Mouse (Mus musculus) myocyte (in vitro differentiated cells): ENCODE data around the gene Sall1. TPM values are rescaled to one million over a fixed set of nuclear protein-coding genes. Genes with fewer than 3 reads are reported as not detected.

Source experiments
- H3K27me3 ChIP-seq: one replicate; pipeline ENCODE4 v1.6.1; 2011; ENCODE audit not compliant: control insufficient read depth, insufficient read depth, insufficient read length
- H3K36me3 ChIP-seq: one replicate; pipeline ENCODE4 v1.6.1; 2011; ENCODE audit not compliant: control insufficient read depth, insufficient read depth
- H3K4me2 ChIP-seq: one replicate; pipeline ENCODE4 v1.6.1; 2011; ENCODE audit warnings: low read depth, control low read depth
- H3K4me3 ChIP-seq: one replicate; pipeline ENCODE4 v1.5.1; 2011; ENCODE audit warnings: mild to moderate bottlenecking, control low read depth, moderate library complexity
- H3K79me2 ChIP-seq: one replicate; pipeline ENCODE4 v1.6.1; 2011; ENCODE audit not compliant: control insufficient read depth, insufficient read depth
- H3ac ChIP-seq: one replicate; pipeline ENCODE4 v1.6.1; 2011; ENCODE audit not compliant: control insufficient read depth, insufficient read length
- CEBPB ChIP-seq: IDR thresholded peaks from 2 replicates; pipeline ENCODE4 v1.6.1; 2011; ENCODE audit warnings: mild to moderate bottlenecking, moderate library complexity; ENCODE audit not compliant: poor library complexity, insufficient read depth, severe bottlenecking
- E2F4 ChIP-seq: IDR thresholded peaks from one replicate; pipeline ENCODE4 v1.6.1; 2011; ENCODE audit warnings: mild to moderate bottlenecking, control low read depth, moderate library complexity; ENCODE audit not compliant: insufficient read depth
- MAX ChIP-seq: IDR thresholded peaks from one replicate; pipeline ENCODE4 v1.6.1; 2011; ENCODE audit warnings: low read depth, mild to moderate bottlenecking, control low read depth
- MYOD1 ChIP-seq, 3 experiments: IDR thresholded peaks; one replicate each; pipeline ENCODE4 v1.6.1; 2011; ENCODE audit warnings: control low read depth in 2 of 3, low read depth in 2 of 3, mild to moderate bottlenecking in 2 of 3, moderate library complexity in 1 of 3; ENCODE audit not compliant: insufficient read length in 2 of 3, control insufficient read depth in 1 of 3
- MYOG ChIP-seq, 3 experiments: IDR thresholded peaks; one replicate each; pipeline ENCODE4 v1.6.1; 2011; ENCODE audit warnings: control low read depth in 2 of 3, low read depth in 2 of 3, mild to moderate bottlenecking in 2 of 3; ENCODE audit not compliant: insufficient read length in 2 of 3, control insufficient read depth in 1 of 3, insufficient read depth in 1 of 3
- POLR2A ChIP-seq: IDR thresholded peaks from one replicate; pipeline ENCODE4 v1.6.1; 2011; ENCODE audit warnings: low read depth, mild to moderate bottlenecking, control low read depth, moderate library complexity; ENCODE audit not compliant: insufficient read length
- POLR2AphosphoS2 ChIP-seq: IDR thresholded peaks from one replicate; pipeline ENCODE4 v1.6.1; 2011; ENCODE audit warnings: low read depth, control low read depth; ENCODE audit not compliant: insufficient read length
- SRF ChIP-seq: IDR thresholded peaks from one replicate; pipeline ENCODE4 v1.6.1; 2011; ENCODE audit warnings: low read depth; ENCODE audit not compliant: control insufficient read depth, insufficient read length
- TCF12 ChIP-seq: IDR thresholded peaks from one replicate; pipeline ENCODE4 v1.6.1; 2011; ENCODE audit warnings: mild to moderate bottlenecking, control low read depth; ENCODE audit not compliant: poor library complexity, insufficient read depth, severe bottlenecking
- TCF3 ChIP-seq: IDR thresholded peaks from one replicate; pipeline ENCODE4 v1.6.1; 2011; ENCODE audit warnings: low read depth, control low read depth; ENCODE audit not compliant: insufficient read length
- USF1 ChIP-seq: IDR thresholded peaks from one replicate; pipeline ENCODE4 v1.6.1; 2011; ENCODE audit warnings: low read depth, mild to moderate bottlenecking, control low read depth, moderate library complexity
- polyA plus RNA-seq: library from polyadenylated mRNA; unstranded; fragments of >200 nt; fragmentation: generic; extraction: Trizol; gene quantifications from one replicate; pipeline ENCODE4 v1.2.1, GENCODE M21; 2012; ENCODE audit warnings: missing spikeins

Sall1 gene
- polyA plus RNA-seq, 1 experiment: not detected

- no peak overlapping the region for H3K4me3 ChIP-seq
Observed at GRCm38 (mm10) chr8:89017891-89018290, 26.1 kb downstream of the Sall1 start.

DNA sequence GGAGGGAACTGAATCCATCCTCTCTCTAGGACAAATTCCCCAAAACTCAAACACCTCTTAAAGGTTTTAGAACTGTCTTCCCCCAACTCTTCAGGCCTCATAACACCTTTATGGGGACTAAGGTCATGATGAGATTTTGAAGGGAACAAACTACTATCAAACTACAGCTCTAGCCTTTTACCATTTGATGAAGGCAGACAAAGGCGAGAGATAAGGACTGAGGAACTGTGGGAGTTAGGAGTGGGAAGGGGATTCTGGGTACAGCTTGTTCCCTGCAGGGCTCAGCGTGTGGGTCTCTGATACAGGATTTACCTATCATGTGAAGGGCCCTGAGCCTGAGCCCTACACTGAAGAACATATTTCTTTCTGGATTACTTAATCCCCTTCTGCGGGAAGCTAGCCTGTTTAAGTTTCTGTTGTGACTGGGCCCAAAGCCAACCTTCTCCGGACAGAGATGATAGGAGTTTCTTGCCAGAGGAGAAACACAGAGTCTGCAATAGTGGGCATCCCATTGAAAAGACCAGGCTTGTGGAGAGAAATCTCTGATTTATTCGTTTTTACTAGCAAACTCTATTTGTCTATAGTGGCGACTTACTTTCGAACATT, 27.4 kb downstream of the Sall1 start:
- Histone ChIP-seq H3K79me2 (no peaks in the 10 kb centered on the region), H3K36me3 (no peaks in the 10 kb centered on the region), H3K27me3 (no peaks in the 10 kb centered on the region), H3ac (no peak overlapping the region), H3K4me3 (no peak overlapping the region), H3K4me2 (no peak overlapping the region)
- TF ChIP-seq MYOG (IDR thresholded peaks at IDR 0.05; ENCODE audit: control insufficient read depth in 1 of 3, insufficient read depth in 1 of 3, insufficient read length in 2 of 3, low read depth in 2 of 3): no peak
- TF ChIP-seq SRF: no peak
- no peak for TF ChIP-seq POLR2AphosphoS2
- no peak for TF ChIP-seq E2F4
- TF ChIP-seq MAX: no peak
- no peak for TF ChIP-seq TCF3
- TF ChIP-seq TCF12: no peak
- TF ChIP-seq MYOD1 (IDR thresholded peaks at IDR 0.05; ENCODE audit: control insufficient read depth in 1 of 3, insufficient read length in 2 of 3, low read depth in 2 of 3): no peak
- no peak for TF ChIP-seq USF1

More at GRCm38 (mm10) chr8:89017891-89018290, 26.1 kb downstream of the Sall1 start:
- no peaks in the 10 kb centered on the region for H3K36me3 ChIP-seq
- no peaks in the 10 kb centered on the region for H3K79me2 ChIP-seq
- no peaks in the 10 kb centered on the region for H3K27me3 ChIP-seq
- no peak overlapping the region for H3K4me2 ChIP-seq
- H3ac ChIP-seq: no peak overlapping the region
- TF ChIP-seq SRF (no peak), MAX (no peak), CEBPB (no peak), POLR2AphosphoS2 (no peak), MYOD1 (IDR thresholded peaks at IDR 0.05; ENCODE audit: control insufficient read depth in 1 of 3, insufficient read length in 2 of 3, low read depth in 2 of 3) (no peak)

DNA sequence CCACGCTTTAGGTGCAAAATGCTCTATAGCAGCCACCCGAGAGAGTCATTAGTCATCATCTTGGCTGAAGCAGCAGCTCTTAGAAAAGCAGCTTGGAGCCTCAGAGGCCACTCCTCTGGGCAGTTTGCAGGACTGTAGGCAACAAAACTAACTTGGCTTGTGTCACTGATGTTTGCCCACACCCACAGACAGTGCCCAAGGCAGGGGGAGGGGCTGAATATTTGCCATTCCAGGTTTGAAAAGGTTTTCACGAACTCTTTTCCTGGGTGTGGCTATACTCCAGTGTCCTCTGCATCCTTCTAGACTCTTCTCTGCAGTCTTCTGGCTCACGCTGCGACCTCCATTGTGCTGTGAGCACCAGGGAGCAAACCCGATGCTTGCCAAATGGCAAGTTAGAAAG, 28.4 kb downstream of the Sall1 start:
- Histone ChIP-seq H3K4me2 (no peak overlapping the region), H3K36me3 (no peaks in the 10 kb centered on the region), H3K79me2 (no peaks in the 10 kb centered on the region), H3K27me3 (no peaks in the 10 kb centered on the region), H3K4me3 (no peak overlapping the region), H3ac (no peak overlapping the region)
- TF ChIP-seq TCF3: no peak
- TF ChIP-seq POLR2A: no peak
- no peak for TF ChIP-seq SRF
- no peak for TF ChIP-seq TCF12
- TF ChIP-seq USF1: no peak
- no peak for TF ChIP-seq MYOG (IDR thresholded peaks at IDR 0.05; ENCODE audit: control insufficient read depth in 1 of 3, insufficient read depth in 1 of 3, insufficient read length in 2 of 3, low read depth in 2 of 3)
- no peak for TF ChIP-seq MAX
- no peak for TF ChIP-seq E2F4
- no peak for TF ChIP-seq CEBPB

GRCm38 (mm10) chr8:89012853-89013534, 31.0 kb downstream of the Sall1 start:
- H3K4me2 ChIP-seq: no peak overlapping the region
- no peak overlapping the region for H3ac ChIP-seq
- H3K36me3 ChIP-seq: no peaks in the 10 kb centered on the region
- TF ChIP-seq TCF3 (no peak), CEBPB (no peak), USF1 (no peak)
- H3K79me2 ChIP-seq: no peaks in the 10 kb centered on the region
- peaks cover 2% of the 10 kb centered on the region for H3K27me3 ChIP-seq
- H3K4me3 ChIP-seq: no peak overlapping the region

- no peaks in the 10 kb centered on the region for H3K36me3 ChIP-seq
- TF ChIP-seq SRF (no peak), TCF3 (no peak)
Observed at GRCm38 (mm10) chr8:89012024-89012712, 31.8 kb downstream of the Sall1 start.

More at GRCm38 (mm10) chr8:89012024-89012712, 31.8 kb downstream of the Sall1 start:
- Histone ChIP-seq H3ac (no peak overlapping the region), H3K4me3 (no peak overlapping the region), H3K27me3 (peaks cover 5% of the 10 kb centered on the region), H3K4me2 (no peak overlapping the region), H3K79me2 (no peaks in the 10 kb centered on the region)
